Mouse (Mus musculus) lung, embryonic 16.5 days (tissue): Measurements from ENCODE around the gene Unc119. TPM values are rescaled to one million over a fixed set of nuclear protein-coding genes. Genes with fewer than 3 reads are reported as not detected.

Experiments
- ATAC-seq: fragments of 200-750 bp; cut with Nextera tagmentation; 2 replicates; pipeline ENCODE4 v1.8.0; 2017; ENCODE audit warnings: low read depth, mild to moderate bottlenecking, moderate library complexity
- H3K27ac ChIP-seq: fragments of 300-500 bp; sonication (generic); 2 replicates; pipeline ENCODE4 v1.5.1; 2014; ENCODE audit warnings: mild to moderate bottlenecking, control low read depth, low read length
- H3K27me3 ChIP-seq: fragments of 300-500 bp; sonication (generic); 2 replicates; pipeline ENCODE4 v1.6.1; 2014; ENCODE audit warnings: low read depth, low read length, mixed read lengths; ENCODE audit not compliant: control insufficient read depth, insufficient read depth
- H3K36me3 ChIP-seq: fragments of 300-500 bp; sonication (generic); 2 replicates; pipeline ENCODE4 v1.6.1; 2014; ENCODE audit warnings: low read length; ENCODE audit not compliant: control insufficient read depth, insufficient read depth
- H3K4me1 ChIP-seq: fragments of 300-500 bp; sonication (generic); replicated peaks from 2 replicates; pipeline ENCODE4 v1.6.1; 2014; ENCODE audit warnings: low read length, mixed read lengths; ENCODE audit not compliant: control insufficient read depth, insufficient read depth
- H3K4me2 ChIP-seq: fragments of 300-500 bp; sonication (generic); 2 replicates; pipeline ENCODE4 v1.6.1; 2014; ENCODE audit warnings: low read depth, low read length, control low read depth
- H3K4me3 ChIP-seq: fragments of 300-500 bp; sonication (generic); 2 replicates; pipeline ENCODE4 v1.5.1; 2014; ENCODE audit warnings: mild to moderate bottlenecking, low read length, control low read depth
- H3K9ac ChIP-seq: fragments of 300-500 bp; sonication (generic); 2 replicates; pipeline ENCODE4 v1.6.1; 2014; ENCODE audit warnings: low read length, control low read depth
- H3K9me3 ChIP-seq: fragments of 300-500 bp; sonication (generic); 2 replicates; pipeline ENCODE4 v1.6.1; 2016; ENCODE audit warnings: low read length; ENCODE audit not compliant: control insufficient read depth
- WGBS: fragments of 180-500 bp; shearing (Covaris S2); extraction: QIAGEN DNeasy Blood & Tissue Kit; methylation state at CpG from one replicate; pipeline ENCODE4 v1.1.7; 2014; 5-methylcytosine and 5-hydroxymethylcytosine counted together
- polyA plus RNA-seq: library from polyadenylated mRNA; unstranded; fragments of >200 nt; fragmentation: Nextera tagmentation; extraction: Ambion mirVana; gene quantifications from 2 replicates; pipeline ENCODE4 v1.2.1, GENCODE M21; 2015

Gene Unc119
- polyA plus RNA-seq, 1 experiment from 2014 or later, result 26.6 TPM

- H3K4me2 ChIP-seq, result no peak overlapping the region
- no peaks in the 10 kb centered on the region for H3K9me3 ChIP-seq
- H3K36me3 ChIP-seq, result no peaks in the 10 kb centered on the region
- peak; percentile 7; the same call in 1 of the 2 replicates for ATAC-seq
- 59% methylated on average over 2 of the region's 2 CpGs for WGBS
- no peak overlapping the region for H3K4me3 ChIP-seq
- H3K4me1 ChIP-seq, result no peaks in the 10 kb centered on the region; the same call in 1 of the 2 replicates
- no peak overlapping the region for H3K27ac ChIP-seq
- no peaks in the 10 kb centered on the region for H3K27me3 ChIP-seq
- no peak overlapping the region for H3K9ac ChIP-seq
These were observed 17.5 kb downstream of the Unc119 start for GRCm38 (mm10) chr11:78360789-78361131.

GRCm38 (mm10) chr11:78363309-78364007 is 20.2 kb downstream of the Unc119 start:
- Histone ChIP-seq H3K4me1 (no peaks in the 10 kb centered on the region; the same call in 1 of the 2 replicates), H3K4me3 (no peak overlapping the region), H3K9ac (no peak overlapping the region), H3K27ac (no peak overlapping the region), H3K4me2 (no peak overlapping the region), H3K9me3 (no peaks in the 10 kb centered on the region), H3K36me3 (no peaks in the 10 kb centered on the region), H3K27me3 (no peaks in the 10 kb centered on the region)
- WGBS, result 74% methylated on average over 13 of the region's 13 CpGs
- ATAC-seq, result no peak

GRCm38 (mm10) chr11:78364103-78364502 is 20.8 kb downstream of the Unc119 start:
- no peak overlapping the region for H3K4me3 ChIP-seq
- 14% methylated on average over 8 of the region's 8 CpGs for WGBS
- H3K36me3 ChIP-seq, result no peaks in the 10 kb centered on the region
- no peaks in the 10 kb centered on the region; the same call in 1 of the 2 replicates for H3K4me1 ChIP-seq
- no peak overlapping the region for H3K9ac ChIP-seq
- H3K27me3 ChIP-seq, result no peaks in the 10 kb centered on the region
- ATAC-seq, result no peak
- no peak overlapping the region for H3K27ac ChIP-seq
- no peak overlapping the region for H3K4me2 ChIP-seq
- H3K9me3 ChIP-seq, result no peaks in the 10 kb centered on the region

- Histone ChIP-seq H3K9ac (no peak overlapping the region), H3K27ac (no peak overlapping the region), H3K9me3 (no peaks in the 10 kb centered on the region), H3K36me3 (no peaks in the 10 kb centered on the region), H3K4me3 (no peak overlapping the region), H3K27me3 (no peaks in the 10 kb centered on the region), H3K4me1 (peaks cover 5% of the 10 kb centered on the region; the same call in 1 of the 2 replicates), H3K4me2 (no peak overlapping the region)
- no peak for ATAC-seq
- WGBS, result 81% methylated on average over 15 of the region's 15 CpGs
These were observed 24.4 kb downstream of the Unc119 start for GRCm38 (mm10) chr11:78367456-78368225.

- Histone ChIP-seq H3K27ac (no peak overlapping the region), H3K4me3 (no peak overlapping the region), H3K9me3 (no peaks in the 10 kb centered on the region), H3K36me3 (no peaks in the 10 kb centered on the region), H3K4me1 (peaks cover 5% of the 10 kb centered on the region; the same call in 1 of the 2 replicates), H3K9ac (no peak overlapping the region), H3K4me2 (no peak overlapping the region), H3K27me3 (no peaks in the 10 kb centered on the region)
- peak; percentile 65 for ATAC-seq
- 27% methylated on average over 1 of the region's 1 CpGs for WGBS
These were observed 27.1 kb downstream of the Unc119 start for GRCm38 (mm10) chr11:78370389-78370788.

- Histone ChIP-seq H3K4me2 (no peak overlapping the region), H3K27me3 (no peaks in the 10 kb centered on the region), H3K9me3 (no peaks in the 10 kb centered on the region), H3K4me1 (peaks cover 5% of the 10 kb centered on the region; the same call in 1 of the 2 replicates), H3K36me3 (no peaks in the 10 kb centered on the region), H3K4me3 (no peak overlapping the region), H3K9ac (no peak overlapping the region), H3K27ac (no peak overlapping the region)
- no peak for ATAC-seq
- 91% methylated on average over 11 of the region's 11 CpGs for WGBS
These were observed 28.4 kb downstream of the Unc119 start for GRCm38 (mm10) chr11:78371711-78372110.

GRCm38 (mm10) chr11:78372166-78372565 is 28.9 kb downstream of the Unc119 start:
- Histone ChIP-seq H3K27me3 (no peaks in the 10 kb centered on the region), H3K9me3 (no peaks in the 10 kb centered on the region), H3K36me3 (no peaks in the 10 kb centered on the region), H3K4me2 (no peak overlapping the region), H3K9ac (no peak overlapping the region), H3K27ac (no peak overlapping the region), H3K4me1 (peaks cover 5% of the 10 kb centered on the region; the same call in 1 of the 2 replicates), H3K4me3 (no peak overlapping the region)
- no peak for ATAC-seq
- WGBS, result 42% methylated on average over 3 of the region's 3 CpGs

- Histone ChIP-seq H3K4me1 (peaks cover 5% of the 10 kb centered on the region; the same call in 1 of the 2 replicates), H3K9me3 (no peaks in the 10 kb centered on the region), H3K4me3 (no peak overlapping the region), H3K9ac (no peak overlapping the region), H3K27me3 (no peaks in the 10 kb centered on the region), H3K4me2 (no peak overlapping the region), H3K27ac (no peak overlapping the region), H3K36me3 (no peaks in the 10 kb centered on the region)
- no peak for ATAC-seq
- whole genome bisulfite sequencing, result 39% methylated on average over 7 of the region's 7 CpGs
These were observed 29.3 kb downstream of the Unc119 start for GRCm38 (mm10) chr11:78372610-78373009.

- Histone ChIP-seq H3K36me3 (no peaks in the 10 kb centered on the region), H3K27ac (no peak overlapping the region), H3K9me3 (no peaks in the 10 kb centered on the region), H3K4me3 (no peak overlapping the region), H3K4me1 (peaks cover 5% of the 10 kb centered on the region; the same call in 1 of the 2 replicates), H3K27me3 (no peaks in the 10 kb centered on the region), H3K4me2 (no peak overlapping the region), H3K9ac (no peak overlapping the region)
- WGBS, result 72% methylated on average over 8 of the region's 8 CpGs
- ATAC-seq, result no peak
These were observed 30.9 kb downstream of the Unc119 start for GRCm38 (mm10) chr11:78374147-78374546.
